Mouse (Mus musculus) liver, embryonic 14.5 days (tissue): ENCODE measurements around the gene Pcgf3. TPM values are rescaled to one million over a fixed set of nuclear protein-coding genes. Genes with fewer than 3 reads are reported as not detected.
A peak's percentile ranks its signal among the peaks of the same experiment; 100 is the strongest.

ENCODE experiments used
- ATAC-seq: fragments of 200-750 bp; cut with Nextera tagmentation; 2 replicates; pipeline ENCODE4 v1.8.0; 2017; ENCODE audit warnings: moderate number of reproducible peaks, mild to moderate bottlenecking, moderate library complexity; ENCODE audit not compliant: insufficient read depth
- DNase-seq, 3 experiments: peaks; one replicate each; pipeline ENCODE4 v3.0.0-alpha.2; 2012 to 2013; ENCODE audit warnings: low read depth in 3 of 3, low spot score in 3 of 3
- H3K27ac ChIP-seq: fragments of 300-500 bp; sonication (generic); 2 replicates; pipeline ENCODE4 v1.5.1; 2014; ENCODE audit warnings: moderate library complexity, mild to moderate bottlenecking, control low read depth, inconsistent platforms
- H3K27me3 ChIP-seq: fragments of 300-500 bp; sonication (generic); 2 replicates; pipeline ENCODE4 v1.6.1; 2014; ENCODE audit warnings: mild to moderate bottlenecking, low read length, moderate library complexity; ENCODE audit not compliant: control insufficient read depth, insufficient read depth
- H3K36me3 ChIP-seq: fragments of 300-500 bp; sonication (generic); replicated peaks from 2 replicates; pipeline ENCODE4 v1.6.1; 2014; ENCODE audit warnings: low read depth; ENCODE audit not compliant: control insufficient read depth, insufficient read depth
- H3K4me1 ChIP-seq, 2 experiments: fragments of 200-500 bp in 1 of 2; fragments of 300-500 bp in 1 of 2; sonication (generic) in 1 of 2; replicated peaks; 2 replicates each; pipeline ENCODE4 v1.6.1; 2012 to 2014; ENCODE audit warnings: antibody characterized with exemption in 1 of 2, inconsistent platforms in 1 of 2, low read length in 1 of 2; ENCODE audit not compliant: control insufficient read depth in 2 of 2, insufficient read depth in 2 of 2
- H3K4me2 ChIP-seq: fragments of 300-500 bp; sonication (generic); 2 replicates; pipeline ENCODE4 v1.6.1; 2014; ENCODE audit warnings: low read depth, mild to moderate bottlenecking, control low read depth, moderate library complexity
- H3K4me3 ChIP-seq, 2 experiments: fragments of 200-500 bp in 1 of 2; fragments of 300-500 bp in 1 of 2; sonication (generic) in 1 of 2; 2 replicates each; pipeline ENCODE4 v1.5.1; 2012 to 2014; ENCODE audit warnings: low read depth in 2 of 2, low read length in 2 of 2, mild to moderate bottlenecking in 2 of 2, control low read depth in 1 of 2, inconsistent platforms in 1 of 2, moderate library complexity in 1 of 2; ENCODE audit not compliant: insufficient read depth in 1 of 2
- H3K9ac ChIP-seq: fragments of 300-500 bp; sonication (generic); replicated peaks from 2 replicates; pipeline ENCODE4 v1.6.1; 2014; ENCODE audit warnings: mild to moderate bottlenecking, control low read depth, moderate library complexity
- H3K9me3 ChIP-seq: fragments of 300-500 bp; sonication (generic); 2 replicates; pipeline ENCODE4 v1.6.1; 2016; ENCODE audit warnings: low read length, mixed read lengths; ENCODE audit not compliant: control insufficient read depth
- CTCF ChIP-seq: IDR thresholded peaks from 2 replicates; pipeline ENCODE4 v1.5.1; 2016; ENCODE audit warnings: antibody characterized with exemption, low read depth, control low read depth
- EP300 ChIP-seq: IDR thresholded peaks from 2 replicates; pipeline ENCODE4 v1.6.1; 2016; ENCODE audit warnings: antibody characterized with exemption, low read depth
- WGBS: fragments of 180-500 bp; shearing (Covaris S2); extraction: QIAGEN DNeasy Blood & Tissue Kit; methylation state at CpG from one replicate; pipeline ENCODE4 v1.1.7; 2014; ENCODE audit not compliant: insufficient replicate concordance; 5-methylcytosine and 5-hydroxymethylcytosine counted together
- polyA plus RNA-seq, 2 experiments: library from polyadenylated mRNA; depleted of rRNA in 1 of 2; stranded (reverse) in 1 of 2; unstranded in 1 of 2; fragments of >200 nt; fragmentation: Nextera tagmentation in 1 of 2; extraction: Ambion mirVana in 1 of 2; gene quantifications; 2 replicates each; pipeline versions ENCODE4 v1.2.1 to v1.2.3; 2012 to 2014

Gene Pcgf3
- polyA plus RNA-seq, 2 experiments: 4.5 to 4.9 TPM

DNA sequence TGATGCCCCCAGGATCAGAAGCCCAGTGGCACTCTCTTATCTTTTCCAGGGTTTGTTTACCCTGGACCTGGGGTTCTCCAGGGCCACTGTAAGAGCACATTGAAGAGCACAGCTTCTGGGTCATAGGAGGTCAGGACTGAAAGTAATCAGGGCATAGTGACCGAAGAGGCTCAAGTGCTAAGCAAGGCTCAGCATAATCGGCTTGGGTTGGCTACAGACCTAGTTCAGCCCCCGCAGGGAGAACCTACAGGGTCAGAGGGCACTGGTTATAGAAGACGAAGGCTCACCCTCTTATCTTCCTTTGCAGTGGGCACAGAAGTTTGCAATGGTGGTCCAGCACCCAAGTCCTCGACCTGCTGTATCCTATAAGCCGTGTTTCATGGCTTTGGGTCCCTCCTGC is 29.8 kb upstream of the Pcgf3 start:
- Histone ChIP-seq H3K4me1 (peaks cover 8 to 10% of the 10 kb centered on the region in 2 experiments), H3K4me2 (no peak overlapping the region), H3K9me3 (no peaks in the 10 kb centered on the region), H3K4me3 (no peak overlapping the region), H3K36me3 (peaks cover 17% of the 10 kb centered on the region), H3K27ac (no peak overlapping the region), H3K27me3 (no peaks in the 10 kb centered on the region), H3K9ac (no peak overlapping the region)
- no peak for DNase-seq
- TF ChIP-seq EP300: no peak
- TF ChIP-seq CTCF: no peak
- 75% methylated on average over 6 of the region's 6 CpGs for WGBS
- ATAC-seq: no peak

DNA sequence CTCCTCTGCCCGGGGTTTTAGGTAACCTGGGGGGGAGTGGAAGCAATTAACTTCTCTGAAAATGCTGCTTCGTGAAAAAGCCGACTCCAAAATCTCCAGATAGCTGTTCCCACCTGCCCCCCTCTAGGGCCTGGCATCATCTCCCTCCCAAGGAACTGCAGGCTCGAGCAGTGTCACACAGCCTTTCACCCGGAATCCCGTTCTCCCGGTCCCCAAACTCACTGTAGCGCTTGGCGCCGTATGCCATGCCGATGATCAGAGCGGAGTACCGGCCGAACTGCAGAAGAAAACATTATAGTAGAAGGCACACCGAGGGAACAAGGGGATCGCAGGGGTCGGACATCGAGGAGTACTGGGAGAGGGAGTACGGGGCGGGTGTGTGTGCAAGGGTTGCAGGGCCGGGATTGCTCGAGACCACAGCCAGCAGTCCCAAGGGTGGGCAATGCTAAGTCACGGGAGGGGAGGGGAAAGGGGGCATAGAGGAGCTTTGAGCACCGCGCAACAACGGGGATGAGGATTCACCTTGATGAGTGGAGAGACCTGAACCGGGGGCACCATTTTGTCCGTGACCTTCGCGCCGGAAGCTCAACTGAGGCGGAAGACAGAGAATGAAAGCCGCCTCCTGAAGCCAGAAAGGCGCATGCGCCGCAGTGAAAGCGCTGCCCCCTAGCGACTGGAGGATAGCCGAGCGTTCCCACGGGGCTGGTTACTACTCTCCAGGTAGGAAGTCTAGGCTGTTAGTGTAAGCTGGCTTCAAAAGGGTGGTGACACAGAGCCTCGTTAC is 27.0 kb upstream of the Pcgf3 start, which contains the start of gene Atp5k:
Gene Atp5k (minus strand): TSS at position 645 of the 784 bp plus-strand sequence.
- H3K27me3 ChIP-seq: no peaks in the 10 kb centered on the region
- under 1% methylated on average over 42 of the region's 42 CpGs for WGBS
- H3K4me3 ChIP-seq: peak within 1 kb of the TSS; percentile 87 to 96
- peaks cover 8 to 10% of the 10 kb centered on the region in 2 experiments for H3K4me1 ChIP-seq
- peaks cover 17% of the 10 kb centered on the region for H3K36me3 ChIP-seq
- peak within 1 kb of the TSS; percentile 81 for H3K4me2 ChIP-seq
- TF ChIP-seq EP300 (no peak), CTCF (peak; percentile 99)
- H3K9me3 ChIP-seq: no peaks in the 10 kb centered on the region
- ATAC-seq (peak; percentile 86), DNase-seq (peak; percentile 84 to 88 (median 84))
- peak within 1 kb of the TSS; percentile 88 for H3K9ac ChIP-seq
- no peak within 1 kb of the TSS for H3K27ac ChIP-seq

DNA sequence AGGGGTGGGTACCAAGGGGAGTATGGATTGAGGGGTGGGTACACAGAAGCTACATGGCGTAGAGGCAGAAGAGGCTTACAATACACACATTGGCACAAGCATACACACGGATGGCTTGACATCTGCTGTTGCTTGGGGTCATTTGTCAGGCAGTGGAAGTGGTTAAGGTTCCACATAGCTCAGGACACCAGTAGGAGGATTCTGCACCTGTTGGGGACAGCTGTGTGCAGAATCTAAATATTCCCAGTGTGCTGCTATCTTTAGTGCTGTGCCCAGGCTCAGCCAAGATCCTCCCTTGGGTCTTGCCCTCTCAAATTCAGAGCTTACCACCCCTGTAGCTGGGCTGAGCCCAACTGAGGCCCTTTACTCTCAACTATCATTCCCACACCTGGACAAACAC is 24.9 kb upstream of the Pcgf3 start:
- H3K36me3 ChIP-seq: peaks cover 10% of the 10 kb centered on the region
- ATAC-seq (no peak), DNase-seq (no peak)
- H3K27me3 ChIP-seq: no peaks in the 10 kb centered on the region
- H3K4me3 ChIP-seq: no peak overlapping the region
- no peaks in the 10 kb centered on the region for H3K9me3 ChIP-seq
- H3K27ac ChIP-seq: no peak overlapping the region
- H3K4me1 ChIP-seq: peaks cover 8 to 10% of the 10 kb centered on the region in 2 experiments
- no peak overlapping the region for H3K9ac ChIP-seq
- TF ChIP-seq CTCF (no peak), EP300 (no peak)
- 55% methylated on average over 2 of the region's 2 CpGs for WGBS
- H3K4me2 ChIP-seq: no peak overlapping the region

DNA sequence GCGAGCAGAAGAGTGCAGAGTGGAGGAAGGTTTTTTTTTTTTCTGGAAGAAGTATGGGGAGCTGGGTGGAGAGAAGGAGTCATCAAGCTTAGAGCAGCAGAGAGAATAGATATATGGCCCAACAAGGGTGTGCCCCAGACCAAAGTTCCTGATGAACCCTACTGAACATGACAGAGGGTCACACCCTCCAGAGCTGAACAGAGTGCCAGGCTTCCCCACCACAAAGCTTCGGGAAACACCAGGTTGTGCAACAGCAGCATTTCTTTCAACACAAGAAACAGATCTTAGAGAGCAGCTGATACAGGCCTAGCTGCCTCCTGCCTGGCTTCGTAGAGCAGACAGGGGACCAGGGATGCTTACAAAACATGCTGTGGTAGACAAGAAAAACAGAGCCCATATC is 14.1 kb upstream of the Pcgf3 start:
- TF ChIP-seq EP300 (no peak), CTCF (no peak)
- Histone ChIP-seq H3K4me2 (no peak overlapping the region), H3K4me1 (peaks cover 8 to 22% of the 10 kb centered on the region in 2 experiments; a peak in 3 of 4 replicates), H3K9me3 (no peaks in the 10 kb centered on the region), H3K4me3 (no peak overlapping the region), H3K36me3 (no peaks in the 10 kb centered on the region), H3K27ac (no peak overlapping the region), H3K9ac (no peak overlapping the region), H3K27me3 (no peaks in the 10 kb centered on the region)
- 37% methylated on average over 3 of the region's 3 CpGs for WGBS
- ATAC-seq: 0 out of 2 replicates have a peak, but pooled peaks have one; percentile 21
- no peak for DNase-seq

- no peak for TF ChIP-seq EP300
- no peak for TF ChIP-seq CTCF
- no peak for DNase-seq
- Histone ChIP-seq H3K4me2 (peak overlapping the region; percentile 70; the same call in 1 of the 2 replicates), H3K4me3 (no peak overlapping the region), H3K4me1 (peaks cover 8 to 22% of the 10 kb centered on the region in 2 experiments; a peak in 3 of 4 replicates), H3K9me3 (no peaks in the 10 kb centered on the region), H3K36me3 (no peaks in the 10 kb centered on the region), H3K27me3 (no peaks in the 10 kb centered on the region), H3K27ac (no peak overlapping the region), H3K9ac (no peak overlapping the region)
- no peak for ATAC-seq
- 65% methylated on average over 7 of the region's 7 CpGs for WGBS
Measured at GRCm38 (mm10) chr5:108447857-108448256, 13.2 kb upstream of the Pcgf3 start.
